Mouse (Mus musculus) myocyte (in vitro differentiated cells): ENCODE results near the gene Ankrd13b.
A peak's percentile ranks its signal among the peaks of the same experiment; 100 is the strongest.

ENCODE experiments used
- E2F4 ChIP-seq: IDR thresholded peaks from one replicate; pipeline ENCODE4 v1.6.1; 2011; ENCODE audit warnings: mild to moderate bottlenecking, control low read depth, moderate library complexity; ENCODE audit not compliant: insufficient read depth
- MAX ChIP-seq: IDR thresholded peaks from one replicate; pipeline ENCODE4 v1.6.1; 2011; ENCODE audit warnings: low read depth, mild to moderate bottlenecking, control low read depth
- MYOG ChIP-seq, 3 experiments: IDR thresholded peaks; one replicate each; pipeline ENCODE4 v1.6.1; 2011; ENCODE audit warnings: control low read depth in 2 of 3, low read depth in 2 of 3, mild to moderate bottlenecking in 2 of 3; ENCODE audit not compliant: insufficient read length in 2 of 3, control insufficient read depth in 1 of 3, insufficient read depth in 1 of 3
- POLR2A ChIP-seq: IDR thresholded peaks from one replicate; pipeline ENCODE4 v1.6.1; 2011; ENCODE audit warnings: low read depth, mild to moderate bottlenecking, control low read depth, moderate library complexity; ENCODE audit not compliant: insufficient read length
- POLR2AphosphoS2 ChIP-seq: IDR thresholded peaks from one replicate; pipeline ENCODE4 v1.6.1; 2011; ENCODE audit warnings: low read depth, control low read depth; ENCODE audit not compliant: insufficient read length
- TCF12 ChIP-seq: IDR thresholded peaks from one replicate; pipeline ENCODE4 v1.6.1; 2011; ENCODE audit warnings: mild to moderate bottlenecking, control low read depth; ENCODE audit not compliant: poor library complexity, insufficient read depth, severe bottlenecking
- TCF3 ChIP-seq: IDR thresholded peaks from one replicate; pipeline ENCODE4 v1.6.1; 2011; ENCODE audit warnings: low read depth, control low read depth; ENCODE audit not compliant: insufficient read length
- USF1 ChIP-seq: IDR thresholded peaks from one replicate; pipeline ENCODE4 v1.6.1; 2011; ENCODE audit warnings: low read depth, mild to moderate bottlenecking, control low read depth, moderate library complexity

- TF ChIP-seq E2F4 (no peak), TCF12 (no peak), POLR2A (peak; percentile 85), USF1 (no peak), MYOG (IDR thresholded peaks at IDR 0.05; ENCODE audit: control insufficient read depth in 1 of 3, insufficient read depth in 1 of 3, insufficient read length in 2 of 3, low read depth in 2 of 3) (no peak), POLR2AphosphoS2 (peak; percentile 79), TCF3 (no peak), MAX (no peak)
Measured at GRCm38 (mm10) chr11:77512891-77513810, 23.7 kb upstream of the Ankrd13b start.
